Mouse (Mus musculus) splenic B cell, adult 2 months (primary cell): ENCODE measurements around the gene Cd86.

Source experiments
- DNase-seq: peaks from one replicate; pipeline ENCODE4 v3.0.0-alpha.2; 2011; ENCODE audit warnings: low read depth, low spot score
- H3K27me3 ChIP-seq: 2 replicates; pipeline ENCODE4 v1.6.1; 2012; ENCODE audit warnings: mild to moderate bottlenecking, low read length, moderate library complexity, mixed read lengths; ENCODE audit not compliant: control insufficient read depth, poor library complexity, insufficient read depth, severe bottlenecking
- H3K36me3 ChIP-seq: 2 replicates; pipeline ENCODE4 v1.6.1; 2012; ENCODE audit warnings: mild to moderate bottlenecking, low read length, moderate library complexity, mixed read lengths; ENCODE audit not compliant: control insufficient read depth, poor library complexity, insufficient read depth, severe bottlenecking

Cd86 gene

GRCm38 (mm10) chr16:36640993-36641392 is 24.9 kb downstream of the Cd86 start:
- Histone ChIP-seq H3K27me3 (no peaks in the 10 kb centered on the region), H3K36me3 (no peaks in the 10 kb centered on the region)
- DNase-seq, result no peak

- no peaks in the 10 kb centered on the region for H3K36me3 ChIP-seq
- DNase-seq, result no peak
- H3K27me3 ChIP-seq, result no peaks in the 10 kb centered on the region
These were observed 25.9 kb downstream of the Cd86 start for GRCm38 (mm10) chr16:36639812-36640504.

- H3K27me3 ChIP-seq, result no peaks in the 10 kb centered on the region
- H3K36me3 ChIP-seq, result no peaks in the 10 kb centered on the region
- DNase-seq, result no peak
These were observed 29.1 kb downstream of the Cd86 start for GRCm38 (mm10) chr16:36636800-36637199.

GRCm38 (mm10) chr16:36634971-36635710 is 30.7 kb downstream of the Cd86 start:
- DNase-seq, result peak; percentile 89
- no peaks in the 10 kb centered on the region for H3K27me3 ChIP-seq
- H3K36me3 ChIP-seq, result no peaks in the 10 kb centered on the region

- no peaks in the 10 kb centered on the region for H3K27me3 ChIP-seq
- DNase-seq, result no peak
- no peaks in the 10 kb centered on the region for H3K36me3 ChIP-seq
These were observed 31.5 kb downstream of the Cd86 start for GRCm38 (mm10) chr16:36634421-36634820.

GRCm38 (mm10) chr16:36632229-36632628 is 33.7 kb downstream of the Cd86 start:
- no peak for DNase-seq
- no peaks in the 10 kb centered on the region for H3K36me3 ChIP-seq
- no peaks in the 10 kb centered on the region for H3K27me3 ChIP-seq

GRCm38 (mm10) chr16:36631607-36632006 is 34.3 kb downstream of the Cd86 start:
- Histone ChIP-seq H3K36me3 (no peaks in the 10 kb centered on the region), H3K27me3 (no peaks in the 10 kb centered on the region)
- DNase-seq, result no peak

- DNase-seq, result no peak
- Histone ChIP-seq H3K36me3 (no peaks in the 10 kb centered on the region), H3K27me3 (no peaks in the 10 kb centered on the region)
These were observed 38.1 kb downstream of the Cd86 start for GRCm38 (mm10) chr16:36627740-36628139.

GRCm38 (mm10) chr16:36626567-36627197 is 39.2 kb downstream of the Cd86 start:
- Histone ChIP-seq H3K36me3 (no peaks in the 10 kb centered on the region), H3K27me3 (no peaks in the 10 kb centered on the region)
- DNase-seq, result peak; percentile 55

GRCm38 (mm10) chr16:36625909-36626308 is 40.0 kb downstream of the Cd86 start:
- no peaks in the 10 kb centered on the region for H3K36me3 ChIP-seq
- DNase-seq, result no peak
- H3K27me3 ChIP-seq, result no peaks in the 10 kb centered on the region

GRCm38 (mm10) chr16:36622320-36622719 is 43.6 kb downstream of the Cd86 start:
- no peak for DNase-seq
- no peaks in the 10 kb centered on the region for H3K27me3 ChIP-seq
- no peaks in the 10 kb centered on the region for H3K36me3 ChIP-seq

- no peaks in the 10 kb centered on the region for H3K27me3 ChIP-seq
- DNase-seq, result no peak
- H3K36me3 ChIP-seq, result no peaks in the 10 kb centered on the region; the same call in 1 of the 2 replicates
These were observed 44.8 kb downstream of the Cd86 start for GRCm38 (mm10) chr16:36621108-36621507.

- Histone ChIP-seq H3K36me3 (no peaks in the 10 kb centered on the region; the same call in 1 of the 2 replicates), H3K27me3 (no peaks in the 10 kb centered on the region)
- DNase-seq, result no peak
These were observed 52.2 kb downstream of the Cd86 start for GRCm38 (mm10) chr16:36613701-36614100.

- Histone ChIP-seq H3K36me3 (no peaks in the 10 kb centered on the region; the same call in 1 of the 2 replicates), H3K27me3 (no peaks in the 10 kb centered on the region)
- no peak for DNase-seq
These were observed 63.2 kb downstream of the Cd86 start for GRCm38 (mm10) chr16:36602632-36603031.

GRCm38 (mm10) chr16:36598265-36598664 is 67.6 kb downstream of the Cd86 start:
- Histone ChIP-seq H3K36me3 (no peaks in the 10 kb centered on the region), H3K27me3 (no peaks in the 10 kb centered on the region)
- peak; percentile 63 for DNase-seq
